Mouse (Mus musculus) liver, postnatal 0 days (tissue): Measurements from ENCODE around the gene D1Pas1.

Experiments used
- CTCF ChIP-seq: sonication (generic); IDR thresholded peaks from 2 replicates; pipeline ENCODE4 v1.5.1; 2016; ENCODE audit warnings: antibody characterized with exemption, low read depth
- EP300 ChIP-seq: IDR thresholded peaks from 2 replicates; pipeline ENCODE4 v1.6.1; 2016; ENCODE audit warnings: antibody characterized with exemption, low read depth, mild to moderate bottlenecking

DNA sequence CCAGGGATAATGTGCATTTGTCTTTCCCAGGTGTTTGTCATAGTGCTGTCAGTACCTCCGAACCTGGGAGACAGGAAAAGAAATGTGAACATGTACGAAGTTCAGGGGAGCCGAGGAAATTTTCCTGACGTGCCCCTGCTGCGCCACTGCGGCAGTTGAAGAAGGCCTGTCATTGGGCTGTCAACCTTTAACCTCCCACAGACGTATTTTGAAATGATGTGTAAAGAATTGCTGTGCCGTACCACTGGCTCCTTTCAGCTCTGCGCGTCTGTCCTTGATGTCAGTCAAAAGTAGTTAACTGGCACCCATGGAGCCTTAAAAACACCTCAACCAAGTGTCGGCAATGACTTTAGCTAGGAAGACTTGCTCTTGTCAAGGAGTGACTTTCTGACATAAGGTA is 42.9 kb downstream of the D1Pas1 start:
- no peak for TF ChIP-seq CTCF
- TF ChIP-seq EP300, result no peak
